8 mouse cellular contexts compared by ENCODE assay signal in the genomic region with DNA sequence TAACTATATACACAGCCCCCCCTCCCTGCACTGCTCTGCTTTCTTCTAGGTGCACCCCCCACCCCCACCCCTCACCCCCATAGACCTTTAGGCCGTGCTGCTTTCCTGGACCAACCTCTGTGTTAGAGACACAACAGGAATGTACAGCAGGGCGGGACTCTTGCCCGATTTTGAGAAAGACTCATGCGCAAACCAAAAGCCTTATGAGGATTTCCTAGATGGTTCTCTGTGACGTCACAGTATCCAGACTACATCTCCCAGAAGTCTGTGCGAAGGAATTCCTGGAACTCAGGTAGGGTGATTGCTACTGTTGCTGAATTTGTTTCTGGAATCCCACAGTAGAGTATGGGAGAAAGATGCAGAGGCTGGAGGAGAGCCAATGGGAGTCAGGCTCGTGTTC. TPM values are rescaled to one million over a fixed set of nuclear protein-coding genes. Genes with fewer than 3 reads are reported as not detected.
DNase-seq lines count a peak whose midpoint lies in the region; ATAC-seq and TF ChIP-seq lines count a peak whose summit lies in the region.

A gene (minus strand): TSS at position 153 of the 400 bp plus-strand sequence.

- H3K36me3 ChIP-seq in lung, embryonic 16.5 days (ENCODE audit: control insufficient read depth, insufficient read depth, low read length), result no peaks in the 10 kb centered on the region
- H3K36me3 ChIP-seq in heart, adult 2 months (ENCODE audit: control insufficient read depth, insufficient read depth, low read length), result no peaks in the 10 kb centered on the region

- H3K4me1 ChIP-seq in lung, embryonic 16.5 days (replicated peaks; ENCODE audit: control insufficient read depth, insufficient read depth, low read length), result no peaks in the 10 kb centered on the region
- no peaks in the 10 kb centered on the region for H3K4me1 ChIP-seq in heart, adult 2 months (ENCODE audit: control insufficient read depth, insufficient read depth, low read length)

- H3K79me2 ChIP-seq in heart, adult 2 months (replicated peaks; ENCODE audit: control insufficient read depth, insufficient read depth, low read length), result no peaks in the 10 kb centered on the region

- intact Hi-C loops in gastrocnemius, postnatal 14 days (cut with DNase I; ENCODE audit: low total_unique reads), result no loop called here
- intact Hi-C loops in heart, adult 2 months (cut with DNase I), result no loop called here

- 40% methylated on average over 7 of the region's 7 CpGs for WGBS in lung, embryonic 16.5 days
- 41% methylated on average over 7 of the region's 7 CpGs for WGBS in heart, adult 2 months

- H3K9ac ChIP-seq in lung, embryonic 16.5 days (ENCODE audit: low read length), result no peak within 1 kb of the TSS
- no peak within 1 kb of the TSS for H3K9ac ChIP-seq in heart, adult 2 months (ENCODE audit: low read depth, low read length)

- H3K4me2 ChIP-seq in lung, embryonic 16.5 days (ENCODE audit: low read depth, low read length), result 0 out of 2 replicates have a peak within 1 kb of the TSS, but pooled peaks have one; percentile 25

- TF ChIP-seq POLR2A in heart, adult 2 months (IDR thresholded peaks at IDR 0.05; ENCODE audit: insufficient read depth, low read depth, low read length), result no peak

- peak within 1 kb of the TSS; percentile 18; the same call in 1 of the 2 replicates for H3K4me3 ChIP-seq in lung, embryonic 16.5 days (ENCODE audit: low read length)
- no peak within 1 kb of the TSS for H3K4me3 ChIP-seq in heart, adult 2 months

- ATAC-seq in lung, embryonic 16.5 days (ENCODE audit: low read depth), result peak; percentile 47
- no peak for ATAC-seq in inflammation-experienced regulatory T-cells, adult 6 months

- no peak for TF ChIP-seq CTCF in heart, adult 2 months (IDR thresholded peaks at IDR 0.05)

- no peaks in the 10 kb centered on the region for H3K27me3 ChIP-seq in lung, embryonic 16.5 days (ENCODE audit: control insufficient read depth, insufficient read depth, low read depth, low read length)
- no peaks in the 10 kb centered on the region for H3K27me3 ChIP-seq in heart, adult 2 months (ENCODE audit: control insufficient read depth, insufficient read depth, low read length)

- TF ChIP-seq EP300 in heart, adult 2 months (IDR thresholded peaks at IDR 0.05; ENCODE audit: insufficient read depth, low read depth, low read length), result no peak

- no peaks in the 10 kb centered on the region for H3K9me3 ChIP-seq in lung, embryonic 16.5 days (ENCODE audit: control insufficient read depth, low read length)

- no peak within 1 kb of the TSS for H3K27ac ChIP-seq in lung, embryonic 16.5 days (ENCODE audit: low read length)
- no peak within 1 kb of the TSS for H3K27ac ChIP-seq in heart, adult 2 months

- peak; percentile 35 for DNase-seq in layer of hippocampus, adult 11-12 months (ENCODE audit: low spot score)
- no peak for DNase-seq in layer of hippocampus, adult 9-10 months (ENCODE audit: low spot score)
- DNase-seq in embryo, embryonic 10.5 days (ENCODE audit: low spot score), result peak; percentile 8
- peak; percentile 12 to 19 for DNase-seq in kidney, postnatal 36 days
- DNase-seq in gastrocnemius, postnatal 14 days, result no peak
- DNase-seq in heart, adult 2 months, result no peak

RNA-seq across cellular contexts. Expression of the gene that starts here (rescaled TPM):
- polyA plus RNA-seq in lung, embryonic 16.5 days (2015; fragmentation: Nextera tagmentation; extraction: Ambion mirVana), result 1.9 and 2.0 TPM in 2 replicates
- polyA plus RNA-seq in inflammation-experienced regulatory T-cells, adult 6 months (2017; shearing (Covaris generic)), result 1 to 10 TPM; 1.4 to 3.7 (median 1.9) TPM
- total RNA-seq in gastrocnemius, postnatal 14 days (2021), result 1 to 10 TPM; 1.1 to 1.2 TPM
- 1 to 10 TPM; 1.5 to 2.3 TPM for total RNA-seq in heart, adult 2 months (2021)
- 0.25 and 0.67 TPM in 2 replicates for polyA plus RNA-seq in heart, adult 2 months (2012; rRNA removed)

Comparison
In these comparisons a context has a peak if more than half of its experiments do, and no peak if none do; other contexts are left out.
1. DNase-seq: peak in layer of hippocampus, adult 11-12 months (single experiment), embryo, embryonic 10.5 days (single experiment) and kidney, postnatal 36 days (2 of 2); none in layer of hippocampus, adult 9-10 months (single experiment), gastrocnemius, postnatal 14 days (single experiment) and heart, adult 2 months (0 of 2).